Mouse (Mus musculus) heart, adult 2 months (tissue): ENCODE results near the gene Adam6a. TPM values are rescaled to one million over a fixed set of nuclear protein-coding genes. Genes with fewer than 3 reads are reported as not detected.
"Not testable (repeated sequence)": the region's sequence is repeated elsewhere in the genome, so short reads cannot be mapped to it uniquely, and the experiment has no call there.

Experiments used
- DNase-seq, 2 experiments: peaks; one replicate each; pipeline ENCODE4 v3.0.0; 2021
- H3K27ac ChIP-seq: fragments of 200-600 bp; 2 replicates; pipeline ENCODE4 v1.8.1; 2022
- H3K27me3 ChIP-seq: fragments of 200-500 bp; 2 replicates; pipeline ENCODE4 v1.6.1; 2012; ENCODE audit warnings: mild to moderate bottlenecking, low read length, inconsistent platforms, mixed read lengths; ENCODE audit not compliant: control insufficient read depth, insufficient read depth
- H3K36me3 ChIP-seq: fragments of 200-500 bp; 2 replicates; pipeline ENCODE4 v1.6.1; 2012; ENCODE audit warnings: low read length, inconsistent platforms; ENCODE audit not compliant: control insufficient read depth, insufficient read depth
- H3K4me1 ChIP-seq: fragments of 200-500 bp; 2 replicates; pipeline ENCODE4 v1.6.1; 2011; ENCODE audit warnings: low read length; ENCODE audit not compliant: control insufficient read depth, insufficient read depth
- H3K4me3 ChIP-seq: fragments of 200-600 bp; 2 replicates; pipeline ENCODE4 v1.8.1; 2022
- H3K79me2 ChIP-seq: fragments of 200-500 bp; replicated peaks from 2 replicates; pipeline ENCODE4 v1.6.1; 2012; ENCODE audit warnings: mild to moderate bottlenecking, inconsistent platforms, low read length, moderate library complexity, mixed read lengths; ENCODE audit not compliant: control insufficient read depth, insufficient read depth
- H3K9ac ChIP-seq: fragments of 200-500 bp; 2 replicates; pipeline ENCODE4 v1.6.1; 2012; ENCODE audit warnings: low read depth, mild to moderate bottlenecking, control low read depth, inconsistent platforms, low read length, mixed read lengths
- CTCF ChIP-seq: fragments of 200-600 bp; IDR thresholded peaks from 2 replicates; pipeline ENCODE4 v1.8.1; 2022; ENCODE audit warnings: antibody characterized with exemption, mild to moderate bottlenecking, moderate library complexity
- EP300 ChIP-seq: fragments of 200-500 bp; IDR thresholded peaks from 2 replicates; pipeline ENCODE4 v1.6.1; 2011; ENCODE audit warnings: low read depth, low read length, control low read depth; ENCODE audit not compliant: insufficient read depth
- POLR2A ChIP-seq: fragments of 200-500 bp; IDR thresholded peaks from 2 replicates; pipeline ENCODE4 v1.6.1; 2011; ENCODE audit warnings: mild to moderate bottlenecking, low read depth, low read length, control low read depth; ENCODE audit not compliant: insufficient read depth
- WGBS: fragments of 180-500 bp; shearing (Covaris S2); methylation state at CpG from one replicate; pipeline ENCODE4 v1.1.7; 2018; 5-methylcytosine and 5-hydroxymethylcytosine counted together
- intact Hi-C: fragments of 180-260 bp; cut with DNase I; formaldehyde crosslinking; loops from one replicate; pipeline ENCODE4 v1.15.1; 2025
- long read RNA-seq: library from polyadenylated mRNA; stranded (forward); transcript quantifications from one replicate; pipeline ENCODE4 v2.0.0, GENCODE M21; 2021
- polyA plus RNA-seq: library from polyadenylated mRNA; depleted of rRNA; stranded (reverse); fragments of >200 nt; gene quantifications from 2 replicates; pipeline ENCODE4 v1.2.3, GENCODE M21; 2012; rRNA removed
- total RNA-seq, 2 experiments: library from RNA; stranded (reverse); gene quantifications; 2 replicates each; pipeline ENCODE4 v1.2.3; 2021

Gene Adam6a
- total RNA-seq: not detected
- not detected in 2 replicates for polyA plus RNA-seq
- long read RNA-seq: 0 reads

GRCm38 (mm10) chr12:113543608-113544007 lies at the start of gene Adam6a:
Adam6a (plus strand) TSS chr12:113543908.
- WGBS: 55% methylated on average over 1 of the region's 1 CpGs
- DNase-seq, intact Hi-C loops: not testable (repeated sequence)

GRCm38 (mm10) chr12:113525901-113526300 lies 17.8 kb upstream of the Adam6a start:
- Histone ChIP-seq H3K4me1 (no peaks in the 10 kb centered on the region), H3K27ac (no peak overlapping the region), H3K4me3 (no peak overlapping the region), H3K27me3 (no peaks in the 10 kb centered on the region), H3K36me3 (no peaks in the 10 kb centered on the region), H3K79me2 (no peaks in the 10 kb centered on the region), H3K9ac (no peak overlapping the region)
- WGBS: 47% methylated on average over 2 of the region's 2 CpGs
- no peak for DNase-seq
- intact Hi-C loops: no loop called here
- TF ChIP-seq EP300: no peak
- TF ChIP-seq CTCF: no peak
- no peak for TF ChIP-seq POLR2A

More at GRCm38 (mm10) chr12:113543608-113544007, at the start of gene Adam6a:
- H3K79me2 ChIP-seq, H3K4me3 ChIP-seq, H3K27ac ChIP-seq, H3K4me1 ChIP-seq, H3K9ac ChIP-seq, H3K27me3 ChIP-seq, H3K36me3 ChIP-seq: not testable (repeated sequence)

GRCm38 (mm10) chr12:113578241-113578640 lies 34.5 kb downstream of the Adam6a start:
- no peaks in the 10 kb centered on the region for H3K79me2 ChIP-seq
- 52% methylated on average over 6 of the region's 6 CpGs for WGBS
- H3K27ac ChIP-seq: no peak overlapping the region
- TF ChIP-seq EP300: no peak
- TF ChIP-seq CTCF: peak; percentile 40
- H3K4me1 ChIP-seq: no peaks in the 10 kb centered on the region
- no peaks in the 10 kb centered on the region for H3K36me3 ChIP-seq
- DNase-seq: no peak
- no peak overlapping the region for H3K9ac ChIP-seq
- intact Hi-C loops: no loop called here
- no peaks in the 10 kb centered on the region for H3K27me3 ChIP-seq
- H3K4me3 ChIP-seq: no peak overlapping the region

GRCm38 (mm10) chr12:113588001-113588400 lies 44.3 kb downstream of the Adam6a start:
- 42% methylated on average over 1 of the region's 1 CpGs for WGBS
- no peak overlapping the region for H3K9ac ChIP-seq
- DNase-seq: no peak
- H3K27me3 ChIP-seq: no peaks in the 10 kb centered on the region
- intact Hi-C loops: no loop called here
- no peaks in the 10 kb centered on the region for H3K36me3 ChIP-seq
- H3K4me3 ChIP-seq: no peak overlapping the region
- no peaks in the 10 kb centered on the region for H3K79me2 ChIP-seq
- TF ChIP-seq EP300 (no peak), CTCF (peak; percentile 29)
- H3K4me1 ChIP-seq: no peaks in the 10 kb centered on the region
- H3K27ac ChIP-seq: no peak overlapping the region

Other genes with a start within 250 kb of the Adam6a start
- gene Adam6b, start 54.4 kb upstream of the Adam6a start, total RNA-seq: not detected
- gene Adam6b, start 54.4 kb upstream of the Adam6a start, polyA plus RNA-seq: not detected in 2 replicates